Mouse (Mus musculus) B cell, adult 2 months (primary cell): ENCODE results near the gene Tmc4.
A peak's percentile ranks its signal among the peaks of the same experiment; 100 is the strongest.
"Not testable (repeated sequence)": the region's sequence is repeated elsewhere in the genome, so short reads cannot be mapped to it uniquely, and the experiment has no call there.

Source experiments
- DNase-seq, 2 experiments: peaks; one replicate each; pipeline ENCODE4 v3.0.0; 2022

Gene Tmc4

DNA sequence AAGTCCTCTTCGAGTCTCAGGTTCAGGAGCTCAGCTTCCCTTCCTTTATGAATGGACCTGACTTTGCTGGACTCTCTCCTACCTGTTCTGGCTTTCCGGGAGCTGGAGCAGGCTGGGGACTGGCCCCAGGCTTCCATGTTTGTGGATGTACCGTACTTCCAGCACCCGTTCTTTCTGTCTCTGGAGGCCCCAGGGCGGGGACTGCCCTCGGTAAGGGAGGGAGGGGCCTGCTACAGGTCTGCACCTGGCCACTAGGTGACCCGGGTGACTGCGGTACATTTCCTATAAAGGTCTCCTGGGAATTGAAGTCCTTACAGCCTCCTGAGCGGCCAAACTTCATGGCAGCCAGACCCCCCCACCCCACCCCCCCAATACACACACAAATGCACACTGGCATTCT, at the start of gene Tmc4:
Gene Tmc4 (minus strand): TSS at position 212 of the 400 bp plus-strand sequence.
- no peak for DNase-seq

GRCm38 (mm10) chr7:3725459-3725858, 48.1 kb upstream of the Tmc4 start:
- not testable (repeated sequence) for DNase-seq

- peak; percentile 40 to 56 for DNase-seq
These were observed 42.9 kb upstream of the Tmc4 start, which contains the start of gene Pirb for GRCm38 (mm10) chr7:3720268-3720667. TSS of gene Pirb (minus strand) at chr7:3720391.

GRCm38 (mm10) chr7:3715249-3715648, 37.9 kb upstream of the Tmc4 start:
- DNase-seq: no peak

- no peak for DNase-seq
These were observed 35.0 kb upstream of the Tmc4 start for GRCm38 (mm10) chr7:3712264-3712942.

DNA sequence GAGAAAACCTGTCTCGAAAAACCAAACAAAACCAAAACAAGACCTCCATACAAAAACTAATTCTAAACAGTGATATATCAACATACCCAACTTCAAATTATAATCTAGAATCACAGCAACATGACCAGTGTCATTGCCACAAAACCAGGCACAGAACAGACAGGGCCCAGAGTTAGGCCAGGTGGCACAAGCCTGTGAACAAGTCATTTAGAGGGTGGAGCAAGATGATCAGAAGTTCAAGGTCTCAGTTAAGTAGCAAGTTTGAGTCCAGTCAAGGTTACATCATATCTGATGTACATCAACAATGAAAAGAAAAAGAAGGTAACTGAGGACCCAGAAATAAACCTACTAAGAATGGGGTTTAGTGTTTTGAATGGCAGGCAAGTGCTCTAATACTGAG, 31.6 kb upstream of the Tmc4 start:
- no peak for DNase-seq

GRCm38 (mm10) chr7:3708447-3708980, 31.2 kb upstream of the Tmc4 start:
- DNase-seq: not testable (repeated sequence)

- no peak for DNase-seq
These were observed 30.4 kb upstream of the Tmc4 start for GRCm38 (mm10) chr7:3707568-3708413.

DNA sequence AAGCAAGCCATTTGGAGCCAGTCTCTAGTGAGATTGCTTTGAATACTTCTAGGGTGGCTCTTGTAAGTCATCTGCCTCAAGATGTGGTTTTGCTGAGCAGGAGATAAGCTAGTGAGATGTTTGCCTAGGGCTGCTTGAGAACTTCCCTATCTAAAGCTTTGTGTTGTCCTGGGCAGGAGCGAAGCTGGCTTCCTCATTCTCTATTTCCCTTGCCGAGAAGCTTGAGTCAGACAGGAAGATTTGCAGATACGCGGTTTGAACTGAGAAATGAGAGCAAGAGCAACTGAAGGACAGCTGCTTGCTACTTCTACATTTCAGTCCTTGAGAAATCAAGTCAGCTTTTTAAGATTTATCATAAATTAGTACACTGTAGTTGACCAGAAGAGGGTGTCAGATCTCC, 29.7 kb upstream of the Tmc4 start:
- peak; percentile 40 to 49 for DNase-seq

GRCm38 (mm10) chr7:3706343-3706934, 29.1 kb upstream of the Tmc4 start:
- DNase-seq: no peak

DNA sequence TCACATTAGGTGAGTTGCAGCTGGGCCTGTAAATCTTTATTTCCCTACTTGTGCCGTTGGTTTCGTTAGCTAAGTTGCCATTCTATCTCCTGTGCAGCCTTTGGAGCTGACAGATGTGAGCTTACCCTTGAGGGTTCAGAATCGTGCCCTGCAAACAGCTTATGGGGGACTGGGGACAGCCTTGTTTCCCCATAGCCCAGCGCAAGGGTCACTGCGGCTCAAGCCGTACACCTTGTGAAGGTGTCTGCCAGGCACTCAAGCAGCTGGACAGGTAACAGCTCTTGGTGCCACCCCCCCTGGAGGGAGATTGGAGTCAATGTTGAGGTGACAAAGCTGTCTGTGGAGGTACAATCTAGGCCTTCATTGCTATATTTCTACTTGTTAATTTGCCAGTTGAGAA, 28.6 kb upstream of the Tmc4 start:
- DNase-seq: no peak

DNA sequence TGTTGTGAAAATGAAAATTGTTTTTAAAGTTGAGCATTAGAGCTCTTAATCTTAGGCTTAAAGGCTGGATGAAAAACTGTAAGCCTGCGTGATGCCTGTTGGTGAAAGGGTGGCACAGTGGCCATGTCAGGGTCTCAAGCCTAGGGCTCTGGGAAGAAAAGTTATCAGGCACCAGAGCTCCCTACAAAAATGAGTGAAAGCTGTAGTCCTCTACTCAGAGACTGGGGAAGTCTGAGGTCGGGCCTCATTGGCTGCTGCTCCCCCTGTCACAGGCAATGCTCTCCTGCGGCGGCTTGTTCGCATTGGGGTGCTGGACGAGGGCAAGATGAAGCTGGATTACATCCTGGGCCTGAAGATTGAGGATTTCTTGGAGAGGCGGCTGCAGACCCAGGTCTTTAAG, 28.1 kb upstream of the Tmc4 start:
- DNase-seq: not testable (repeated sequence)

- no peak for DNase-seq
These were observed 27.1 kb upstream of the Tmc4 start for GRCm38 (mm10) chr7:3704475-3704874.

DNA sequence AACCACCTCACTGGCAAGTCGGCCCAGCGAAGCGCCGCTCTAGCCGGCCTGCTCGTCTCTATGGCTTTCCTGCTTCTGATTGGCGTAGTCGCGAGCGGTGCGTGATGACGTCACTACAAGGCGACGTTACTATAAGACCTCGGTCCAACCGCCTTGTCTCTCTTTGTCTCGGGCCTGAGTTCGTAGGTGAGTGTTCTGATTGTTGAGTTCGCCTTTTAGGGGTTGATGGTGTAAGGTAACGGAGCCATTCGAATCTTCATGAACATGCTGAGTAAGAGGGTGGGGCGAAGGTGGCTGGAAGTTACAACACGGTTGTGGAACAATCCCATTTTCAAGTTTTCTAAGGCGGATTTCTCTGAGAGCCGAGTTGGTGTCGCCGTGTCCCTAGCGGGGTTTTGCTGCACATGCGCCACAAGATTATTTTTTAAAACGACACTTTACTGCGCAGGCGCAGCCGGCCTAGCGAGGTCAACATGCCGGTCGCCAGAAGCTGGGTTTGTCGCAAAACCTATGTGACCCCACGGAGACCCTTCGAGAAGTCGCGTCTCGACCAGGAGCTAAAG, 26.6 kb upstream of the Tmc4 start, which contains the start of gene Rps9:
Gene Rps9 (plus strand): TSS at position 115 of the 563 bp plus-strand sequence.
- peak; percentile 95 for DNase-seq

- no peak for DNase-seq
These were observed 26.0 kb upstream of the Tmc4 start for GRCm38 (mm10) chr7:3703148-3703878.

- DNase-seq: no peak
These were observed 21.1 kb upstream of the Tmc4 start for GRCm38 (mm10) chr7:3698471-3698870.

GRCm38 (mm10) chr7:3694949-3695305, 17.6 kb upstream of the Tmc4 start:
- DNase-seq: not testable (repeated sequence)

DNA sequence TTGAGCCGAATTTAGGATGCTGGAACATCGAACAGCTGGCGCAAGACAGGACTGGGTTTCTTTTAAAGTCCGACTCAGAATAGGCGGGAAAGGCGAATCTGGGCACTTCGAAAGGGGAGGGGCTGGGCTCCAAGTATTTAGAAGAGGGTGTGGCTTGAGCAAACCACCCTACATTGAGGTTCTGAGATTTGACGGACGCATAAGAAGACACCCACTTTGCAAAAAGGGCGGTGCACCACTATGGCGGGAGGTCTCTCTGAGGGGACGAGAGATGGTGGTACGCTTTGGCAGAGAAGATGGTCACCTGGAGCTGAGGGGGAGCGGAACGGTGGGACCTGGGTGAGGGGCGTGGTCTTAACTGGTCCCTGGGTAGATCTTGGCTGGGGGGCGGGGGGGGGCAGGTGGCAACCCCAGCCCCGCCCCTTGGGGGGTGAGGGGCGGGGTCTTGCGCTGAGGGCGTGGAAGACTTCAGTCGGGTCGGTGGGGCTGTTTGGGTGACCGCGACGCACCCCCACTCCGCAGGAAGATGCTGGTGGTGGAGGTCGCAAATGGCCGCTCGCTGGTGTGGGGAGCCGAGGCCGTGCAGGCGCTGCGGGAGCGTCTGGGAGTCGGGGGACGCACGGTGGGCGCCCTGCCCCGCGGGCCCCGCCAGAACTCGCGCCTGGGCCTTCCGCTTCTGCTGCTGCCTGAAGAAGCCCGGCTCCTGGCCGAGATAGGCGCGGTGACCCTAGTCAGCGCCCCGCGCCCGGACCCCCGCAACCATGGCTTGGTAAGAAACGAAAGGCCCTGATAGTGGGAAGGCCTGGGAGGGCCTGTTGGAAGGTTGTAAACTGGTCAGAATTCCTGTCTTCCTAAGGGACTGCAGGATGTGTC, 17.0 kb upstream of the Tmc4 start:
- peak; percentile 76 to 79 for DNase-seq

DNA sequence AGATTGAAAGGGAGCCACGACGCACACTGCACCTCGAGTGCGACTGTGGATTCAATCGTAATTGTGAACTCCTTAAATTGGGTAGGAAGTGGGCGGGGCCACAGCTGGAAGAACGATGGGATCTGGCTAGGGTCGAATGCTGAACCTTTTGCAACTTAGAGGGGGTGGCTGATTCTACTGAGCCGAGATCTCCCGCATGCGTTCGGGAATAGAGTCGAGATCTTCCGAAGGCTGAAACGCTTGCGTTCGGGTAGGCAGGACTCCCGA, 16.4 kb upstream of the Tmc4 start:
- no peak for DNase-seq

GRCm38 (mm10) chr7:3692987-3693808, 15.8 kb upstream of the Tmc4 start, which contains the start of gene Mboat7:
TSS of gene Mboat7 (minus strand) at chr7:3693523.
- DNase-seq: peak; percentile 98 to 99
